Mouse (Mus musculus) megakaryocyte progenitor cell, adult 5-6 weeks (primary cell): ENCODE measurements around the gene Tmem81. TPM values are rescaled to one million over a fixed set of nuclear protein-coding genes. Genes with fewer than 3 reads are reported as not detected.
"Not testable (repeated sequence)": the region's sequence is repeated elsewhere in the genome, so short reads cannot be mapped to it uniquely, and the experiment has no call there.

Experiments
- ATAC-seq: replicated peaks from 2 replicates; pipeline ENCODE4 v1.8.0; 2016; ENCODE audit warnings: mild to moderate bottlenecking, moderate TSS enrichment, inconsistent platforms; ENCODE audit not compliant: poor library complexity
- total RNA-seq, 2 experiments: library from RNA; stranded (forward) in 1 of 2; stranded (reverse) in 1 of 2; fragments of 157-497, 149-512 nt in 1 of 2; fragments of 200-1000 nt in 1 of 2; gene quantifications; 2 replicates each; pipeline versions ENCODE4 v1.2.3 to v1.2.4; 2015 to 2017

The Tmem81 gene
- total RNA-seq (2015): 3.0 and 4.7 TPM in 2 replicates
- 4.3 and 4.9 TPM in 2 replicates for total RNA-seq (2017)

DNA sequence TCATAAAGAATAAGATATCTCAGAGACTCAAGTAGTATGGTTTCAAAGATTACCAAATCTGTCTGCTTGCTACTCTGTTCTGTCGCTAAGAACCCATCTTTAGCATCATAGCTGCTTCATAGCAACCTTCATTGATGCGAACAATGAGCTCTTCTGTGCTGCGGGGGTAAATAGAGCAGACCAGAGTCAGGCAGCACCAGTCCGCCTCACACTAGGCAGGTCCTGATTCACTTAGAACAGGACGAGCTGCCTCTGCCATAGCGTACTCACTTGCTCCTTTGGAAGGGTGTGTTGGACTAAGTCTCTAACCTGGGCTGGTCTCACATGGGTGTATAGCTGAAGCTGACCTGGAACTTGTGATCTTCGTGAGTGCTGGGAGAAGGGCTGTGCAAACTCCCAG is at the start of gene Tmem81:
TSS of gene Tmem81 (plus strand) at position 173 of the 400 bp plus-strand sequence.
- no peak for ATAC-seq

DNA sequence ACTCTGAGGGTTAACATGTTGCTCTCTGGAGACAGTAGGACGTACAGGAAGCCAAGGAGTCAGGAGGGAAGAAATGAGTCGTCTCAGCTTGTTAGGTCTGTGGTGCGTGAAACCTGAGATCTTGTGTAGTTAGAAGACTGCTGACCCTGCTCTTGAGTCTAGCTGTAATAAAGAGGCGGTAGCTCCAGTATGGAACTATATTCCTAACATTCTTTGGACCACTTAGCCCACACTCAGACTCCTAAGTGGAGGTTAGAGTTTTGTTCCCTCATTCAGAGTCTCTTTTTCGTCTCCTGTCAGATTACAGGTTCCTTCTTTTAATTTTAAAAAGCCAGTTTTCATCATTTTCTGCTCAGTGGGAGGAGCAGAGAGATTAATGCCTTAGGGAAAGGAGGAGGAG is 41.4 kb upstream of the Tmem81 start:
- ATAC-seq: no peak

GRCm38 (mm10) chr1:132468926-132469325 is 37.1 kb upstream of the Tmem81 start:
- no peak for ATAC-seq

DNA sequence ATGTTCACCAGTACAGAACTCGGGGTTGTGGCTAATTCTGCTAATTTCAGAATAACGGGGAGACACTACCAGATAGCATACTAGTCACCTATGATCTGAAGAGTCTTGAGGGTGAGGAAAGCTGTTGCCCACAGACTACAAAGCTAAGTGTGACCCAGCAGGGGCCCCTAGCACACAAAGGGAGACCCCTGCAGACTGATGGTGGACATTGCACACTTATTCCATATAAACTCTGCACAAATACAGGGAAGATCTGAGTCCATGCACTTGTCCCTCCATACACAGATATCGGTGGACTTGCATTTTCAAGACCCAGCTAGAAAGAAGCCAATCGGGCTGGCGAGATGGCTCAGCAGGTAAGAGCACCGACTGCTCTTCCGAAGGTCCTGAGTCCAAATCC is 36.5 kb upstream of the Tmem81 start:
- peak; percentile 48; the same call in 1 of the 2 replicates for ATAC-seq

- not testable (repeated sequence) for ATAC-seq
Observed at GRCm38 (mm10) chr1:132470031-132470430, 36.0 kb upstream of the Tmem81 start.

DNA sequence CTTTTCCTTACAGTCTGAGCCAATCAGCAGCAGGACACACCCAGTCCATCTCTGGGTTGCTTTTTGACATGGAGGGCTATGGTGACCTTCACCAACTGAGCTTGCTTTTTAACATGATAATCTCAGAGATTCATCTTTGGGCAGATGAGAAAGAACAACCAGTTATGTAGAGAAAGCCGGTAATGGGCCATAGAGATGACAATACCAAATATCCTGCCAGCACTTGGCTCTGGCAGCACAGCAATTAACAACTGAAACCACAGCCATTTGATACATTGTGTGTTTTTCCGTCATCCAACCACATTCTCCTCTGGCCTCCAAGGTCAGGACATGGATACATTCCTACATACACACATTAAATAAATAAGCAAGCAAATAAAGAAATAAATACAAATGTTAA is 35.0 kb upstream of the Tmem81 start:
- ATAC-seq: no peak

GRCm38 (mm10) chr1:132471499-132471898 is 34.5 kb upstream of the Tmem81 start:
- ATAC-seq: no peak

GRCm38 (mm10) chr1:132472537-132472936 is 33.5 kb upstream of the Tmem81 start:
- ATAC-seq: peak; percentile 29

DNA sequence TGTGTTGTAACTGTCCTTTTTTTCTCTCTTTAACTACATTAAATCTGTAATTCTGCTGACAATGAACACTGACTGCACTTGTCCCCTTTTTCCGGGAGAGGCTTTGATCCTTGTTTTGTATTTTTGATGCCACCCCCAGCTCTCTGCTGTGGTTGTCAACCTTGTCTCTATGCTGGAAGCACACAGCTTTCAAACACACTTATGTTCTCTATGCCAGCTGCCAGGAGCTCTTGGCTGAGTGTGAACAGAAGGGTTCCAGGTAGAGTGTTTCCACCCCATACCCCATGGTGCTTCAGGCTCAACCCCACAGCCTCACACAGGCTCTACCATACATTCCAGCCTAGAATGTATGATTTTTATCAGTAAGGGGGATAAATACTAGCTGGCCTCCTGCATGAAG is 31.5 kb upstream of the Tmem81 start:
- no peak for ATAC-seq

- ATAC-seq: peak; percentile 29
Observed at GRCm38 (mm10) chr1:132476575-132476927, 29.5 kb upstream of the Tmem81 start.

GRCm38 (mm10) chr1:132476928-132477691 is 28.9 kb upstream of the Tmem81 start, which contains the start of gene Rbbp5:
Gene Rbbp5 (plus strand): TSS chr1:132477365.
- peak; percentile 93 for ATAC-seq

DNA sequence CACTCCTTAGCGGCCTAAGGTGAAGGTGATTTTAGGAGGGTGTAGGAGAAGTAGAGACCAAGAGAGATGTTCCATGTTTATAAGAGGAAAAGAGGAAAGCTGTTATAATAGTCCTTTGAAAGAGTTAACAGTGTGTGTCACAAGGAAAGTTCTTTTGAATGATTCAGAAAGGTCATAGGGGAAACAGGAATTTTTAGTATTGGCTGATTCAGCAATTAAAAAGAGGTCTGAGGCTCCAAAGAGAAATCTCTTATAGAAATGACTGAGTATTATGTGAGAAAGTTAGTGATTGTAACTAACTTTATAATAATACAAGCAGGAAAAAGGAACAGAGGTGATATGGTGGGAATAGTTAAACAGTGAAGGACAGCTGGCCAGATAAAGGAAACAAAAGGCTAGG is 26.6 kb upstream of the Tmem81 start:
- no peak for ATAC-seq

DNA sequence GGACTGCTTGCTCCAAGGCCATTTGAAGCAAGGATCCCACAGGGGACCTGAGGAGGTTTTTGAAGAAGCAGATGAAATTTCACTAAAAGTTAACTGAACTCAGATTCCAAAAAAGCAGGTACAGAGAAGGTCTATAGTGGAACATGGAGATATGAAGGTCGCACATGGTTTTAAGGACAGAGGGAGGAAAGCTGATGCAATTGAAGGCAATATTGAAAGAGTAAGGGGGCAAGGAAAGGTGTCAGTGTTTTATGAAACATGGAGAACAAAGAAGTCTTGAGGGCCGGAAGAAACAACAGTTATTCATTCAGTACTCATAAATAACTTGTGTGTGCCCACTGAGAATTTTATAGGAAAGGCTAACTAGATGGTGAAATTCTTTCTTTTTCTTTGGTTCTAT is 24.4 kb upstream of the Tmem81 start:
- ATAC-seq: no peak

- no peak for ATAC-seq
Observed at GRCm38 (mm10) chr1:132483234-132483633, 22.8 kb upstream of the Tmem81 start.

- no peak for ATAC-seq
Observed at GRCm38 (mm10) chr1:132483759-132484158, 22.3 kb upstream of the Tmem81 start.

DNA sequence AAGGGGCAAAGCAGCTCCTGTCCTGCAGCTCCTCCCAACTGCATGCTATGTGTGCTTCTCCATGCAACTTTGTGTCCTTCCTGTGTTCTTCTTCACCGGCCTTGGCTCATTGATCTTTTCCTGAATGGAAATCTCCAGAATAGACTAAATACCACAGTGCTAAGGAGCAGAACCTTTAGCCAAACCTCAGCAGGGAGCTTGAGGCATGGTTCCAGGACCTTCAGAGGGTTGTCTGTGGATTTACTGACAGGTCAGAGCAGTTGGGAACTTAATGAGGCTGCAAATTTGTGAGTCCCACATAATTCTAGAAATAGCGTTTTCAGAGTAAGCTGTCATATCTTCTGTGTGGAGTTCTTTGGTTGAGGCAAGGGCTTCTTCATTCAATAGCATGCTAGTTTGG is 5.5 kb upstream of the Tmem81 start:
- ATAC-seq: no peak

DNA sequence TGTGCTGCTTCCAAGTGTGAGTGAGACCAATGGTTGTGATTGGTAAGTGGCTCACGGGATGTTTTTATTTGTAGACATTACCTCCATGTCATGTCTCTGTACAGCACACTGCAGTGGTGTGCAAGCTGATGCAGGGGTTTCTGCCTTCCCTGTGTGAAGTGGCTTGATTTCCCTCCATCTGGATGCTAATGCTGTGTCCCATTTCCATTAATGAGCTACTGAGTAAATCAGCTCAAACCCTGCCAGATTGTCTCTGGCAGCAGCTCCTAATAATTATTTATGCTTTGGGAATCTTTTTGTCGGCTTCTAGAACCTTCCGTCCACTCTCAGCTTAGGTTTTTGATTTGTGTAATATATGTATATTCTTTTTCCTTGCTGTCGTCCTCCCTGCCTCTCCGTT is 875 bp upstream of the Tmem81 start:
- no peak for ATAC-seq

DNA sequence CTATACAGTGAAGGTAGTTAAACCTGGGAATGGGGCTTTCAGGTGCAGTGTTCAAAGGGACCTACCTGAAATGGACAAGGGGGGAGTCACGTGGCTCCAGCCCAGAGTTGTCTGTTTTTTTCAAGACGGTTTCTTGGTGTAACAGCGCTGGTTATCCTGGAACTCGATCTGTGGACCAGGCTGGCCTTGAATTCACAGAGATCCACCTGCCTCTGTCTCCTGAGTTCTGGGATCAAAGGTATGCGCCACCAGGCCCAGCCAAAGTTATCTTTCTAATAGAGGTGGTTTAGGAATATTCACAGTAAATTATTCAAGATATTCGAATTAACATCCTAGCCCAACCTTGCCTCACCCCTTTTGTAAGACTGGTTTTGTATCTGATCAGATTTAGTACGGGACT is 626 bp downstream of the Tmem81 start:
- ATAC-seq: no peak

- ATAC-seq: no peak
Observed at GRCm38 (mm10) chr1:132509771-132510170, 3.7 kb downstream of the Tmem81 start.

DNA sequence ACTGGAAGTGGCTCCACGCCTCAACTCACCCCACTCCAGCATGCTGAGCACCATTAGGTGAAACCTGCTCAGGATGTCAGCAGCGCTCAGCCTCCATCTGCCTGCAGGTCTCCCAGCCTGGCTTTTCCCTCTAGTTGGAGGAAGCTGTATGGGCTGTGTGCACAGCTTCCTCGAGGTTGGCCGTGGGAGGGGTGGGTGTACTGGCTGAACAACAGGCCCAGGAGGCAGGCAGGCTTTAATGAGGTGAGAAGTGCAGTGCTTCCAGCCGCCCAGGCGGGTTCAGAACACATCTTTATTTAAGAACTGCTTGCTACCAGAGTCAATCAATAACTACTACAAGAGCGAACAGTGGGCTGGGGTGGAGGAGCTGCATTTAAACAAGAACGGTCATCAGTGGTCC is 5.5 kb downstream of the Tmem81 start:
- ATAC-seq: no peak

- ATAC-seq: no peak
Observed at GRCm38 (mm10) chr1:132512106-132512505, 6.1 kb downstream of the Tmem81 start.

GRCm38 (mm10) chr1:132515339-132515738 is 9.3 kb downstream of the Tmem81 start:
- ATAC-seq: no peak

GRCm38 (mm10) chr1:132516776-132517175 is 10.7 kb downstream of the Tmem81 start:
- ATAC-seq: no peak
